Mouse (Mus musculus): ENCODE results near the gene Prdx4. TPM values are rescaled to one million over a fixed set of nuclear protein-coding genes. Genes with fewer than 3 reads are reported as not detected.
A peak's percentile ranks its signal among the peaks of the same experiment; 100 is the strongest.
"Not testable (repeated sequence)": the region's sequence is repeated elsewhere in the genome, so short reads cannot be mapped to it uniquely, and the experiment has no call there.

Prdx4 gene
- polyA plus RNA-seq (2012; ENCODE audit: insufficient read depth, low replicate concordance): 32.8 TPM in 1 of 2 replicates, not detected in the other

GRCm38 (mm10) chrX:155340654-155341053, at the start of gene Prdx4:
Gene Prdx4, minus strand, starts transcription at chrX:155340754.
- Histone ChIP-seq H3K27me3 (replicated peaks) (peaks cover 9% of the 10 kb centered on the region), H3K4me3 (replicated peaks) (no peak within 1 kb of the TSS), H3K36me3 (replicated peaks; ENCODE audit: low read length) (no peaks in the 10 kb centered on the region), H3K4me1 (no peaks in the 10 kb centered on the region), H3K9me3 (no peaks in the 10 kb centered on the region; the same call in 1 of the 2 replicates)
- TF ChIP-seq GATA1 (IDR thresholded peaks at IDR 0.05; ENCODE audit: borderline replicate concordance, low read length) (no peak), FLI1 (IDR thresholded peaks at IDR 0.05; ENCODE audit: low read length) (no peak)

- Histone ChIP-seq H3K36me3 (replicated peaks; ENCODE audit: low read length) (no peaks in the 10 kb centered on the region), H3K9me3 (no peaks in the 10 kb centered on the region), H3K27me3 (replicated peaks) (no peaks in the 10 kb centered on the region), H3K4me3 (replicated peaks) (no peak overlapping the region), H3K4me1 (no peaks in the 10 kb centered on the region; the same call in 1 of the 2 replicates)
- TF ChIP-seq GATA1 (IDR thresholded peaks at IDR 0.05; ENCODE audit: borderline replicate concordance, low read length): no peak
- no peak for TF ChIP-seq FLI1 (IDR thresholded peaks at IDR 0.05; ENCODE audit: low read length)
These were observed 36.0 kb upstream of the Prdx4 start for GRCm38 (mm10) chrX:155376538-155376937.

DNA sequence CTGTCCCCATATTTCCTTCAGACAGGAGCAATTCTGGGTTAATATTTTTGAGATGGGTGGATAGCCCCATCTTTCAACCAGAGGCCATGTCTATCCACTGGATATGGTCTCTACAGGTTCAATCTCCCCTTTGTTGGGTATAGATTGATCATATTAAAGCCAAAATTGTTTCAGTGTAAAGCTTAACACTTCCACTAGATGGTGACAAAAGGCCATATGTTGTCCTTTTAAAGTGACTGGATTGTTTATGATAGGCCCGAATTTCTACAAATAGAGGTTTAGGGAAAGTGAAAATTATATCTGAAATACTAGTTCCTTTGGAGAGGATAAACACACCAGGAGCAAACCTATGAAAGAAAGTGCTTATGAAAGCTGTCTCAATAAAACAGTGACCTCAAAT, 34.9 kb upstream of the Prdx4 start:
- no peak overlapping the region for H3K4me3 ChIP-seq (replicated peaks)
- no peaks in the 10 kb centered on the region for H3K36me3 ChIP-seq (replicated peaks; ENCODE audit: low read length)
- H3K4me1 ChIP-seq: no peaks in the 10 kb centered on the region; the same call in 1 of the 2 replicates
- no peaks in the 10 kb centered on the region for H3K27me3 ChIP-seq (replicated peaks)
- no peaks in the 10 kb centered on the region for H3K9me3 ChIP-seq
- TF ChIP-seq GATA1 (IDR thresholded peaks at IDR 0.05; ENCODE audit: borderline replicate concordance, low read length) (no peak), FLI1 (IDR thresholded peaks at IDR 0.05; ENCODE audit: low read length) (no peak)

DNA sequence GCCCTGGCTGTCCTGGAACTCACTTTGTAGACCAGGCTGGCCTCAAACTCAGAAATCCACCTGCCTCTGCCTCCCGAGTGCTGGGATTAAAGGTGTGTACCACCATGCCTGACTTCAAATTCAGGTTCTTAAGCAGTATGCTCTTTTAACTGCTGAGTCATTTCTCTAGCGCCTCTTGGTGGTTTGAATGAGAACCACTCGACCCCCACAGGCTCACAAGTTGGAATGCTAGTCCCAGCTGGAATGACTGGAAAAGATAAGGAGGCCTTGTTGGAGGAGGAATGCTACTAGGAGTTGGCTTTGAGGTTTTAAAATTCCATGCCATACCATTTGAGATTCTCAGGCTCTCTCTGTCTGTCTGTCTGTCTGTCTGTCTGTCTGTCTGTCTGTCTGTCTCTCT, 29.6 kb upstream of the Prdx4 start:
- H3K36me3 ChIP-seq (replicated peaks; ENCODE audit: low read length); H3K4me1 ChIP-seq; H3K9me3 ChIP-seq; H3K4me3 ChIP-seq (replicated peaks); H3K27me3 ChIP-seq (replicated peaks): not testable (repeated sequence)

DNA sequence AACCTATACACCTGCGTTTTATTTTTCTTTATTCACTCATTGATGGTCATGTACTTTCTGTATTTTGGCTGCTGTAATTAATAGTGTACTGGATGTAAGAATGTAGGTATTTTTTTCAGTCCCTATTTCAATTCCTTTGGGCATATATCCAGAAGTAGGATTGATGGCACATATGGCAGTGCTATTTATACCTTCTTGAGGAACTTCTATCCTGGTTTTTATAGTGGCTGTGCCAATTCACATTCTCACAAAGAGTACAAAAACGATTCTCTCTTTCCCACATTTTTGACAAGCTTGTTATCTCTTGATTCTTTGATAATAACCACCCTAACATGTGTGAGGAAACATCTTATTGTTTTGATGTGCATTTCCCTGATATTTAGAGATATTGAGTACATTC, 24.5 kb upstream of the Prdx4 start:
- H3K4me3 ChIP-seq (replicated peaks): no peak overlapping the region
- TF ChIP-seq FLI1 (IDR thresholded peaks at IDR 0.05; ENCODE audit: low read length) (no peak), GATA1 (IDR thresholded peaks at IDR 0.05; ENCODE audit: borderline replicate concordance, low read length) (no peak)

GRCm38 (mm10) chrX:155346249-155346648, 5.7 kb upstream of the Prdx4 start:
- H3K4me1 ChIP-seq: no peaks in the 10 kb centered on the region
- H3K4me3 ChIP-seq (replicated peaks): no peak overlapping the region
- peaks cover 6% of the 10 kb centered on the region for H3K27me3 ChIP-seq (replicated peaks)
- no peaks in the 10 kb centered on the region for H3K9me3 ChIP-seq
- TF ChIP-seq FLI1 (IDR thresholded peaks at IDR 0.05; ENCODE audit: low read length): no peak
- TF ChIP-seq GATA1 (IDR thresholded peaks at IDR 0.05; ENCODE audit: borderline replicate concordance, low read length): no peak
- no peaks in the 10 kb centered on the region for H3K36me3 ChIP-seq (replicated peaks; ENCODE audit: low read length)

More for the DNA sequence above, 24.5 kb upstream of the Prdx4 start:
- Histone ChIP-seq H3K27me3 (replicated peaks) (no peaks in the 10 kb centered on the region), H3K9me3 (peaks cover 3% of the 10 kb centered on the region; the same call in 1 of the 2 replicates), H3K36me3 (replicated peaks; ENCODE audit: low read length) (no peaks in the 10 kb centered on the region), H3K4me1 (no peaks in the 10 kb centered on the region)

DNA sequence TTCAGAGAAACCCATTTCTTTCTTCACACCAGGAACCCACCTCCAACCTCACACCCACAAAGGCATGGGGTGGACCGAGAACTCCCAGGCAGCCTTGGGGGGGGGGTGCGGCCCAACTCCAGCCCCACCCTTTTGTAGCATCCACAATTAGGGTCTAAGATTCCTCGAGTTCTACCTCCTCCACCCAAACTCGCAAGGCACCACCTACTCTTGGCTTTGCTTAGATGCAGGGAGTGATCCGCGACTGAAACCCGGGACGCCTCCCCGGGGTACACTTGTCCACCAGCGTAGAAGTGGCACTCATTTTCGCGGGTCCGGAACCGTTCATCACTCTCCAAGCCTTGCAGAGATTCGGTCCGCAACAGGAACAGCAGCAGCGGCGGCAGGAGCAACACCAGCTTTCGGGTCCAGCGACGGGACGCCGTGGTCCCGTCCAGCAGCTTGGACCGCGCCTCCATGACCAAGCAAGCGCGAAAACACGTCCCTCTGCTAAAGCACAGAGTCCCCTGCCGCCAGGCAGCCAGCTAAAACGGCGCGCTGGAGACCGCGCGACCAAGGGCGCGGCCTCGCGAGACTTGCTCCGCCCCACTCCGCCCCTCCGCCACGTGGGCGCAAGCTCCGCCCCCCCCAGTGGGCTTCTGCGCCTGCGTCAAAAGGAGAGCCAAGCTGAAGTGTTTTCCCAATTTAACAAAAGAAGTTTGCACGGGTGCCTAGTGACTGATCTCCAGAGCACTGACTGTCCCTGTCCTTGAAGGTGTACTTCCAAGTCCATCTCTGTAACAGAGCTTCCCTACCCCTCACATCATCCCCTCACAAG, 2.4 kb downstream of the Prdx4 start:
- Histone ChIP-seq H3K36me3 (replicated peaks; ENCODE audit: low read length) (peaks cover 2% of the 10 kb centered on the region), H3K27me3 (replicated peaks) (peaks cover 6% of the 10 kb centered on the region), H3K4me1 (no peaks in the 10 kb centered on the region), H3K4me3 (replicated peaks) (peak overlapping the region; percentile 93), H3K9me3 (no peaks in the 10 kb centered on the region; the same call in 1 of the 2 replicates)
- TF ChIP-seq GATA1 (IDR thresholded peaks at IDR 0.05; ENCODE audit: borderline replicate concordance, low read length) (no peak), FLI1 (IDR thresholded peaks at IDR 0.05; ENCODE audit: low read length) (no peak)

DNA sequence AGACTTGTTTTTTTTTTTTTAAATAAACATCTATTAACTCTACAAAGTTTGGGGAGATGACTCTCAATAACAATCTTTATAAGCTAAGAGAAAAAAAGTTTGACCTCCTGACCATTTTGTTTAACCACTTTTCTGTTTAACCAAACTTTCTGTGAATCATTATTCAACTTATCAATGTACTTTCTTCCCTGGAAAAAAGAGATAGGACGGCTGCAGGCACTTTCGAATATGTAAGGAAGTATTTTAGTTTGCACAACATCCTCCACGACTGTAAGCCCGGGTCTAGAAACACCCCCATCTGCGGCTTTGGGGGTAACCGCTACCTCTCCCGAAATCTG, 3.0 kb downstream of the Prdx4 start:
- H3K4me1 ChIP-seq: no peaks in the 10 kb centered on the region

DNA sequence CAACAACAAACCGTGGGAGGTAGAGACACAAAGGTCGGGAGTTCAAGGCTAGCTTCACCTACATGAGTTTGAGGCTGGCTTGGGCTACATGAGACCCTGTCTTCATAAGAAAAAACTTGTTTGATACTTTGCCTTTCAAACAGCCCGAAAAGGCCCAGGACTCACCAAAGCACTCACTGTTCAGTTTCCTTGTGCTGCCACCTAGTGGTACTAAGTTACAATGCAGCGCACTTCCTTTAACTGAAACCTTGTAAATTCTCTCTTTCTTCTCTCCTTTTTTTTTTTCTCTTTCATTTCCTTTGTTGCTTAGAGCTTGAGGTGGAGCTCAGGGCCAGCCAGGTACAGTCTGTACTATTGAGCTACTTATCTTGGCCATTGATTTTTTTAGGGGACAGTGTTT, 22.5 kb downstream of the Prdx4 start:
- no peaks in the 10 kb centered on the region for H3K4me1 ChIP-seq
- no peak for TF ChIP-seq GATA1 (IDR thresholded peaks at IDR 0.05; ENCODE audit: borderline replicate concordance, low read length)
- no peak for TF ChIP-seq FLI1 (IDR thresholded peaks at IDR 0.05; ENCODE audit: low read length)
- H3K36me3 ChIP-seq (replicated peaks; ENCODE audit: low read length): no peaks in the 10 kb centered on the region
- H3K9me3 ChIP-seq: no peaks in the 10 kb centered on the region
- no peak overlapping the region for H3K4me3 ChIP-seq (replicated peaks)
- no peaks in the 10 kb centered on the region for H3K27me3 ChIP-seq (replicated peaks)

More for the DNA sequence above, 3.0 kb downstream of the Prdx4 start:
- Histone ChIP-seq H3K4me3 (replicated peaks) (peak overlapping the region; percentile 93), H3K36me3 (replicated peaks; ENCODE audit: low read length) (peaks cover 2% of the 10 kb centered on the region), H3K9me3 (no peaks in the 10 kb centered on the region; the same call in 1 of the 2 replicates), H3K27me3 (replicated peaks) (peaks cover 6% of the 10 kb centered on the region)
- no peak for TF ChIP-seq FLI1 (IDR thresholded peaks at IDR 0.05; ENCODE audit: low read length)
- TF ChIP-seq GATA1 (IDR thresholded peaks at IDR 0.05; ENCODE audit: borderline replicate concordance, low read length): no peak

- H3K9me3 ChIP-seq: no peaks in the 10 kb centered on the region
- no peaks in the 10 kb centered on the region for H3K4me1 ChIP-seq
- peaks cover 15% of the 10 kb centered on the region for H3K36me3 ChIP-seq (replicated peaks; ENCODE audit: low read length)
- no peak overlapping the region for H3K4me3 ChIP-seq (replicated peaks)
- H3K27me3 ChIP-seq (replicated peaks): no peaks in the 10 kb centered on the region
- no peak for TF ChIP-seq GATA1 (IDR thresholded peaks at IDR 0.05; ENCODE audit: borderline replicate concordance, low read length)
- no peak for TF ChIP-seq FLI1 (IDR thresholded peaks at IDR 0.05; ENCODE audit: low read length)
These were observed 34.2 kb downstream of the Prdx4 start for GRCm38 (mm10) chrX:155306390-155306789.

Data from megakaryocyte, embryonic 14.5 days (primary cell).